Comparison of ENCODE assay signal across 13 mouse cellular contexts in genomic region chr12:40926681-40927080, GRCm38 (mm10).
"Had no signal": no experiment of that assay in that cellular context is flagged by ENCODE, and none has a peak within 500 bp of the region (broad histone marks: within the 10 kb centered on the region; RNA-seq: fewer than 3 reads in every experiment).

No protein-coding gene starts in this region.

- ATAC-seq: intestine, postnatal 0 days; liver, embryonic 12.5 days; midbrain, embryonic 13.5 days; midbrain, embryonic 16.5 days had no signal

- DNase-seq: kidney, adult 2 months; kidney, postnatal 25 days; liver; lung, adult 18-20 months; lung, postnatal 10 days; lung, postnatal 36 days; retina, postnatal 1 day; right cerebral cortex, postnatal 4 days; thymus, postnatal 25 days had no signal
